Mouse (Mus musculus): ENCODE measurements around the gene Ctdspl2. TPM values are rescaled to one million over a fixed set of nuclear protein-coding genes. Genes with fewer than 3 reads are reported as not detected.
"Not testable (repeated sequence)": the region's sequence is repeated elsewhere in the genome, so short reads cannot be mapped to it uniquely, and the experiment has no call there.

Ctdspl2 gene
- 4.6 and 5.8 TPM in 2 replicates for polyA plus RNA-seq (2012; rRNA removed)

GRCm38 (mm10) chr2:121955765-121956223 is at the start of gene Ctdspl2, which contains the start of gene Mageb3:
Gene Ctdspl2 (plus strand): TSS chr2:121956001.
Gene Mageb3 (minus strand): TSS chr2:121956092.
- peak; percentile 97 for DNase-seq
- WGBS = under 1% methylated on average over 48 of the region's 48 CpGs
- TF ChIP-seq CTCF (IDR thresholded peaks at IDR 0.05; ENCODE audit: insufficient read depth, low read length) = no peak
- peak; percentile 52; the same call in 1 of the 2 replicates for TF ChIP-seq POLR2A (IDR thresholded peaks at IDR 0.05; ENCODE audit: borderline replicate concordance, extremely low read depth, low read depth, low read length)
- Histone ChIP-seq H3K4me1 (ENCODE audit: control insufficient read depth, insufficient read depth, low read length) (peaks cover 7% of the 10 kb centered on the region), H3K4me3 (replicated peaks; ENCODE audit: extremely low read depth, low read depth, low read length) (peak within 1 kb of the TSS; percentile 97)

DNA sequence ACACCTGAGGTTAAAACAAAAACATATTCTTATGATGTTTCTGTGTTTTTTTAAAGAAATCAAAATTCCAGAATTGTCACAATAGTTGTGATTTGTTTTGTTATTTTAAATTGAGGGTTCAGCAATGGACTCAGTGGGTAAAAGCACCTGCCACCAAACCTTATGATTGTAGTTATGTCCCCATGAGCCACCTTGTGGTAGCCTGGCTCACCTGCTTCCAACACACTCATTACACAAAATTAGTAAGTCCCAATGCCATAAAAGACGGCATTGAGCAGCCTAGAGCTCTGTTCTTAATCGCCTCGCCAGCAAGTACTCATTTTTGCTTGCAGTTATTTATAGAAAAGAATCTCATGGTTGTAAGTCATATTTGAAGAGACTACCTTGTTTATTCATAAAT is 45.8 kb upstream of the Ctdspl2 start:
- no peak for DNase-seq
- peaks cover 3% of the 10 kb centered on the region for H3K4me1 ChIP-seq (ENCODE audit: control insufficient read depth, insufficient read depth, low read length)
- WGBS = 69% methylated on average over 3 of the region's 3 CpGs
- no peak overlapping the region for H3K4me3 ChIP-seq (replicated peaks; ENCODE audit: extremely low read depth, low read depth, low read length)
- TF ChIP-seq CTCF (IDR thresholded peaks at IDR 0.05; ENCODE audit: insufficient read depth, low read length) (no peak), POLR2A (IDR thresholded peaks at IDR 0.05; ENCODE audit: borderline replicate concordance, extremely low read depth, low read depth, low read length) (no peak)

GRCm38 (mm10) chr2:121916047-121916970 is 39.5 kb upstream of the Ctdspl2 start:
- peaks cover 3% of the 10 kb centered on the region for H3K4me1 ChIP-seq (ENCODE audit: control insufficient read depth, insufficient read depth, low read length)
- TF ChIP-seq CTCF (IDR thresholded peaks at IDR 0.05; ENCODE audit: insufficient read depth, low read length) (no peak), POLR2A (IDR thresholded peaks at IDR 0.05; ENCODE audit: borderline replicate concordance, extremely low read depth, low read depth, low read length) (no peak)
- DNase-seq = no peak
- WGBS = 72% methylated on average over 5 of the region's 5 CpGs
- no peak overlapping the region for H3K4me3 ChIP-seq (replicated peaks; ENCODE audit: extremely low read depth, low read depth, low read length)

DNA sequence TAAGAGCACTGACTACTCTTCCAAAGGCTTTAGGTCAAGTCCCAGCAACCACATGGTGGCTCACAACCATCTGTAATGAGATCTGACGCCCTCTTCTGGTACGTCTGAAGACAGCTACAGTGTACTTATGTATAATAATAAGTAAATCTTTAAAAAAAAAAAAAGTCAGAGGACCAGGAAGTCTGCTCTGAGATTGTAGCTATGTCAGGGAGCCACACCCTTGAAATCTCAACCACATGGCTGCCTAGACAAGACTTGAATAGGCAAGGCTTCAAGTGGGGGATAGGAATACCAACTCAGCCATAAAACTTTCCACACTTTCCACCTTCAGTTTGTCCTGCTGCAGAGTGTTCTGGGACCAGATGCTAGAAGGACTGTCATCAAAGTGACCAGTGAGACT is 18.2 kb upstream of the Ctdspl2 start:
- H3K4me1 ChIP-seq (ENCODE audit: control insufficient read depth, insufficient read depth, low read length); DNase-seq; H3K4me3 ChIP-seq (replicated peaks; ENCODE audit: extremely low read depth, low read depth, low read length): not testable (repeated sequence)
- WGBS = 68% methylated on average over 2 of the region's 2 CpGs

DNA sequence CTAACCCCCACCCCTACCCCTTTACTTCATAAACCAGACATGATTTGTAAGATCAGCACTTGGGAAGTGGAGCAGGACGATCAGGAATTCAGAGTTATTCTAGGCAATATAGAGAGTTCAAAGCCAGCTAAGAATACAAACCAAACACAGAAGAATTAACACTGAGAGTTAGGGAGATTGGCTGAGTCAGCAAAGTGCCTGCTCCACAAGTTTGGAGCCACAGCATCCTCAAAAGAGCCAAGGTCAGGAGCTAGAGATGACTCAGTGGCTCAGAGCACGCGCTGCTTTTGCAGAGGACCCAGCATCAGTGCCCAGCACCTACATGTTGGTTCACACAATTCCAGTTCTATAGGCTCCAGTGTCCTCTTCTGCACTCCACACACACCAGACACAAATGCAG is 12.4 kb upstream of the Ctdspl2 start:
- H3K4me1 ChIP-seq (ENCODE audit: control insufficient read depth, insufficient read depth, low read length) = no peaks in the 10 kb centered on the region
- no peak for DNase-seq
- H3K4me3 ChIP-seq (replicated peaks; ENCODE audit: extremely low read depth, low read depth, low read length) = no peak overlapping the region
- WGBS = 79% methylated on average over 3 of the region's 3 CpGs
- TF ChIP-seq POLR2A (IDR thresholded peaks at IDR 0.05; ENCODE audit: borderline replicate concordance, extremely low read depth, low read depth, low read length) (no peak), CTCF (IDR thresholded peaks at IDR 0.05; ENCODE audit: insufficient read depth, low read length) (no peak)

GRCm38 (mm10) chr2:121954971-121955656 is 687 bp upstream of the Ctdspl2 start:
- H3K4me3 ChIP-seq (replicated peaks; ENCODE audit: extremely low read depth, low read depth, low read length) = peak overlapping the region; percentile 61
- TF ChIP-seq CTCF (IDR thresholded peaks at IDR 0.05; ENCODE audit: insufficient read depth, low read length) (no peak), POLR2A (IDR thresholded peaks at IDR 0.05; ENCODE audit: borderline replicate concordance, extremely low read depth, low read depth, low read length) (no peak)
- 15% methylated on average over 10 of the region's 10 CpGs for WGBS
- DNase-seq = no peak
- H3K4me1 ChIP-seq (ENCODE audit: control insufficient read depth, insufficient read depth, low read length) = peaks cover 7% of the 10 kb centered on the region

DNA sequence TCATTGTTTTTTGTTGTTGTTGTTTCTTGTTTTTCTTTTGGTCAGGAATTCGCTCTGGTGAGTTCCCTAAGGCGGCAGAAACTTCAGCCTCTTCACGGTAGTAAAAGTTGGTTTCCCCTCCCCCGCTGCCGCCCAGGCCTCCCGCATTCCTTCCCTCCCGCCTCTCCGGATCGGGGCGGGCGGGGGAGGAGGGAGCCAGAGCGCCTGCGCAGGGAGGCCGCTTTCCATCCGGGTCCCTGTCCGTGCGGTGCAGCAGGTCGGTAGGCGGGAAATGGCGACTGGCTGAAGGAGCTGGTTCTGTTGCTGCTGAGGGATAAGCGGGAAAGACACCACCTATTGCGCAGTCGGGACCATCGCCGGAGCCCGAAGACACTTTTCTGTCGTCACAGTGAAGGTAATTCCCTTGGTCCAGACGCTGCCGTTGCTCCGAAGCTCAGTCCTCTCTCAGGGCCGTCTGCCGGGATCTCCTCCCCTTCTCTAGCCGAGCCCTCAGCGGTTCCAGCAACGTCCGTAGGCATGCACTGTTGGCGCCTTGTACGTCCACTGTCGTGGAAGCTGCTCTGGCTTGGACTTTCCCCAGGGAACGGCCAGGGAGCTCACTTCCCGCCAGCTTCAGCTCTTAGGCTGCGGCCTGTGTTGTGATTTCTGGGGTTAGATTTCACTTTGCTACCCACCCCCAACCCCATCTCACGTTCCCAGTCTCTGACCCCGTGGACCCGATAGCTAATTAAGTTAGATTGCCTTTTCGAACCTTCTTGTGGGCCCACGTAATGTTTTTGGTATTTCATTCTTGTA is 620 bp downstream of the Ctdspl2 start:
- TF ChIP-seq CTCF (IDR thresholded peaks at IDR 0.05; ENCODE audit: insufficient read depth, low read length) = no peak
- peak; percentile 82; the same call in 1 of the 2 replicates for TF ChIP-seq POLR2A (IDR thresholded peaks at IDR 0.05; ENCODE audit: borderline replicate concordance, extremely low read depth, low read depth, low read length)
- DNase-seq = peak; percentile 94
- H3K4me1 ChIP-seq (ENCODE audit: control insufficient read depth, insufficient read depth, low read length) = peaks cover 7% of the 10 kb centered on the region
- peak overlapping the region; percentile 97 for H3K4me3 ChIP-seq (replicated peaks; ENCODE audit: extremely low read depth, low read depth, low read length)
- WGBS = under 1% methylated on average over 47 of the region's 47 CpGs

GRCm38 (mm10) chr2:121957216-121957792 is 1.5 kb downstream of the Ctdspl2 start:
- TF ChIP-seq POLR2A (IDR thresholded peaks at IDR 0.05; ENCODE audit: borderline replicate concordance, extremely low read depth, low read depth, low read length) (no peak), CTCF (IDR thresholded peaks at IDR 0.05; ENCODE audit: insufficient read depth, low read length) (no peak)
- 5% methylated on average over 8 of the region's 8 CpGs for WGBS
- H3K4me1 ChIP-seq (ENCODE audit: control insufficient read depth, insufficient read depth, low read length) = peaks cover 7% of the 10 kb centered on the region
- DNase-seq = no peak
- H3K4me3 ChIP-seq (replicated peaks; ENCODE audit: extremely low read depth, low read depth, low read length) = peak overlapping the region; percentile 24

DNA sequence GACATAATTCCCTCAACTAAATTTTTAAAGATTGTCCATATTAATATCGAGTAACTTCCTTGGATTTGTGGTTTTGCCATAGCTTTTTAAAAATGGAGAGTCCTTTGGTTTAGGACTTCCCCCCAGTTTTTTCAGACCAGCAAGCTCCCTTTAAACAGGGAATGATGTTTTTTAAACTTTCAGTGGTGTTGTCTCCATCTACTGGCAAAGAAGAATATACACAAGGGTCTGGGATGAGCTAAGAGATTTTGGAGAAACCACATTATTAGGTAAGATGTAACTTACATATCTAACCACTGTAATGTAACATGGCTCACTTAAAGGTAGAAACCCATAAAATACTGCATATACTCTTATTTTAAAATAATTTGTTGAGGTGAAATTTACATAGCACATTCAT is 39.9 kb downstream of the Ctdspl2 start:
- 89% methylated on average over 1 of the region's 1 CpGs for WGBS
- no peak for DNase-seq
- 0 out of 2 replicates have a peak, but pooled peaks have one; percentile 3 for TF ChIP-seq CTCF (IDR thresholded peaks at IDR 0.05; ENCODE audit: insufficient read depth, low read length)
- no peak for TF ChIP-seq POLR2A (IDR thresholded peaks at IDR 0.05; ENCODE audit: borderline replicate concordance, extremely low read depth, low read depth, low read length)

More for the DNA sequence above, 39.9 kb downstream of the Ctdspl2 start:
- Histone ChIP-seq H3K4me3 (replicated peaks; ENCODE audit: extremely low read depth, low read depth, low read length) (no peak overlapping the region), H3K4me1 (ENCODE audit: control insufficient read depth, insufficient read depth, low read length) (no peaks in the 10 kb centered on the region)
